Mouse (Mus musculus): ENCODE results near the gene Gm26566. TPM values are rescaled to one million over a fixed set of nuclear protein-coding genes. Genes with fewer than 3 reads are reported as not detected.

The Gm26566 gene
- total and polyA plus RNA-seq, 2 experiments from 2014 or later = 0.71 to 1.3 TPM

DNA sequence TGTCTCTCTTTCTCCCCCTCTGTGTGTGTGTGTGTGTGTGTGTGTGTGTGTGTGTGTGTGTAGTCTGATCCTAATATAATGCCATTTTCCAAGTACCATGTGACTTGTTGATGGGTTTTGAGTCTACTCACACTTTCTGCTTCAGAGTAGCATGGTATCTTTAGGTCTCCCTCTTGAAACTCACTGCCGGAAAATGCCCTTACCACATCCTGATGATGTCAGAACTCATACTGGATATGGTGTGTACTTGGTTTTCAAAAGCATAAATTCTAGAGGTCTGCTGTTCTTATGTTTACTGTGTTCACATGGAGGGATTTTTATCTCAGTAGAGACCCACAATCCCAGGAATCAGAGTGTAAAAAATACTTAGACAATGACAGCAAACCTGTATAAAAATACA is 29.1 kb upstream of the Gm26566 start:
- DNase-seq (ENCODE audit: low spot score) (no peak), ATAC-seq (ENCODE audit: low FRiP score) (no peak)
- Histone ChIP-seq H3K4me1 (ENCODE audit: insufficient read depth, low read length) (no peaks in the 10 kb centered on the region), H3K27ac (ENCODE audit: low read depth, low read length) (no peak overlapping the region), H3K9me3 (ENCODE audit: low read length) (no peaks in the 10 kb centered on the region), H3K36me3 (ENCODE audit: insufficient read depth, low read length) (no peaks in the 10 kb centered on the region), H3K4me2 (ENCODE audit: low read depth, low read length, poor library complexity, severe bottlenecking) (no peak overlapping the region), H3K9ac (replicated peaks; ENCODE audit: low read length, poor library complexity, severe bottlenecking) (no peak overlapping the region), H3K4me3 (ENCODE audit: low read depth, low read length) (no peak overlapping the region), H3K27me3 (ENCODE audit: insufficient read depth, low read length) (0 out of 2 replicates have a peak, but pooled peaks cover 3% of the 10 kb centered on the region)
- 94% methylated on average over 1 of the region's 1 CpGs for WGBS
- TF ChIP-seq CTCF (IDR thresholded peaks at IDR 0.05) = no peak

DNA sequence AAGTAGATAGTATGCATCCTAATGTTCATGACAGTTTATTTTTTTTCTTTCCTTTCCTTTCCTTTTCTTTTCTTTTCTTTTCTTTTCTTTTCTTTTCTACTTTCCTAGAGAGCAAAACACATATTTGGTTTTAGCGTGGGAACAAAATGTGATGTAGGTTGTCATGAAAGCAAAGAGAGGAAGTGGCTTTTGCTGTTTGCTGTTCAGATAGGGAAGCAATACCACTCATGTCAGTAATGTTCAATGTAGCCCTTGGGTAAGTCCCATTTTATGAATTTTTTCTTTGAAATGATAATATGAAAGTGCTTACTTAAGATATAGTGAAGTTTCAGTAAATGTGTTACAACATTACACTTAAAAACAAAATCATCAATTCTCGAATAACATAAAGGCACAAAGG is 28.2 kb upstream of the Gm26566 start:
- Histone ChIP-seq H3K4me2 (ENCODE audit: low read depth, low read length, poor library complexity, severe bottlenecking) (no peak overlapping the region), H3K4me3 (ENCODE audit: low read depth, low read length) (no peak overlapping the region), H3K27ac (ENCODE audit: low read depth, low read length) (no peak overlapping the region), H3K36me3 (ENCODE audit: insufficient read depth, low read length) (no peaks in the 10 kb centered on the region), H3K4me1 (ENCODE audit: insufficient read depth, low read length) (no peaks in the 10 kb centered on the region), H3K9ac (replicated peaks; ENCODE audit: low read length, poor library complexity, severe bottlenecking) (no peak overlapping the region), H3K9me3 (ENCODE audit: low read length) (no peaks in the 10 kb centered on the region), H3K27me3 (ENCODE audit: insufficient read depth, low read length) (0 out of 2 replicates have a peak, but pooled peaks cover 3% of the 10 kb centered on the region)
- no peak for TF ChIP-seq CTCF (IDR thresholded peaks at IDR 0.05)
- no peak for ATAC-seq (ENCODE audit: low FRiP score)
- no peak for DNase-seq (ENCODE audit: low spot score)
- WGBS = 85% methylated on average over 2 of the region's 2 CpGs

DNA sequence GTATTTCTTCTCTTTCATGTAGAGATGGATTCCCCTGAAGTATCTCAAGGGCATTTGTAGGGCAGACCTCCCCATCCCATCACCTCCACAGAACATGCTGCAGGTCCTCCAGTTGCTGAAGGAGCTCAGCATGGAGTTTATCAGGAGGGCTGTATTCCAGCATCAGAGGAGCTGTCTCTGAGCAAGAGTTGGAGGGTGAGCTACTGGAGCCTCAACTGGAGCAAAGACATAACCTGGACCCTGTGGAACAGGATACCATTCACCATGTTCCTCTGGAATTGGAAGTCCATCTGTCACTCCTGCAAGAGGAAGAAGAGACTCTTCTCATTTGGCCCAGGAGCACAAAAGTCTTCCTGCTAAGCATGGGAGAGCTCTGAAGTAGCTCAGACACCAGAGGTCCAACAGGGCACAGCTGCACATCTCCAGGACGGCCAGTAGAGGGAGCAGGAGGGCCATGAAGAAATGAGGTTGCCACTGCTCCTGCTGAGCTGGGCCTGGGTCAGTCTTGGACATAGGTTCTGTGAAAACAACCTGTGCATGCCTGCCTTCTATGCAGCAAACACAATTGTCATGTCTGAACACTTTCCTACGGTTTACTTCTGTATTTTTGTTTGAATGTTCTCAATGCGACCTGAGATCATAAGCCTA is 25.2 kb upstream of the Gm26566 start:
- TF ChIP-seq CTCF (IDR thresholded peaks at IDR 0.05) = peak; percentile 97
- Histone ChIP-seq H3K4me1 (ENCODE audit: insufficient read depth, low read length) (no peaks in the 10 kb centered on the region), H3K36me3 (ENCODE audit: insufficient read depth, low read length) (no peaks in the 10 kb centered on the region), H3K4me3 (ENCODE audit: low read depth, low read length) (no peak overlapping the region), H3K9me3 (ENCODE audit: low read length) (no peaks in the 10 kb centered on the region), H3K9ac (replicated peaks; ENCODE audit: low read length, poor library complexity, severe bottlenecking) (no peak overlapping the region), H3K27me3 (ENCODE audit: insufficient read depth, low read length) (0 out of 2 replicates have a peak, but pooled peaks cover 3% of the 10 kb centered on the region), H3K27ac (ENCODE audit: low read depth, low read length) (no peak overlapping the region), H3K4me2 (ENCODE audit: low read depth, low read length, poor library complexity, severe bottlenecking) (no peak overlapping the region)
- 23% methylated on average over 3 of the region's 3 CpGs for whole genome bisulfite sequencing
- DNase-seq (ENCODE audit: low spot score) (peak; percentile 78), ATAC-seq (ENCODE audit: low FRiP score) (0 out of 2 replicates have a peak, but pooled peaks have one; percentile 63)

DNA sequence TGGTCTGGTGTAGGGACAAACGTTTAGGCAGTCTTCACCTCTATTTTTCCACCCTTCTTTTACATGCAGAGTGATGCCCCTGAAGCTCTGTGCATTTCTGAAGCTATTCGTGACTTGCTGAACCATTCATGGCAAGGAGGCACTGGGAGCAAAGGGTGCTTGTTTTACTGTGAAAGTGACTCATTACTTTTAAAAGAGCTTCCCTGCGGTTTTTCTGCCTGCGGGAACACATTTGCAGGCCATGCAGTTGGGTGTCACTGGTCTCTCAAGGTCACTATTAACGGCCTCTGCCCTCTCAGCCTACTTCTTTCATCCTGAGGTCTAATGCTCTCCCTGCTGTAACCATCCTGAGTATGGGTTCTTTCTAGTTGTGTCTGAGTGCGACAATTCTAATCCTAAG is 24.5 kb upstream of the Gm26566 start:
- 0 out of 2 replicates have a peak, but pooled peaks cover 3% of the 10 kb centered on the region for H3K27me3 ChIP-seq (ENCODE audit: insufficient read depth, low read length)
- WGBS = 71% methylated on average over 6 of the region's 6 CpGs
- H3K4me2 ChIP-seq (ENCODE audit: low read depth, low read length, poor library complexity, severe bottlenecking) = no peak overlapping the region
- no peak overlapping the region for H3K27ac ChIP-seq (ENCODE audit: low read depth, low read length)
- TF ChIP-seq CTCF (IDR thresholded peaks at IDR 0.05) = no peak
- no peaks in the 10 kb centered on the region for H3K36me3 ChIP-seq (ENCODE audit: insufficient read depth, low read length)
- H3K4me3 ChIP-seq (ENCODE audit: low read depth, low read length) = no peak overlapping the region
- H3K9ac ChIP-seq (replicated peaks; ENCODE audit: low read length, poor library complexity, severe bottlenecking) = no peak overlapping the region
- H3K9me3 ChIP-seq (ENCODE audit: low read length) = no peaks in the 10 kb centered on the region
- no peaks in the 10 kb centered on the region for H3K4me1 ChIP-seq (ENCODE audit: insufficient read depth, low read length)
- DNase-seq (ENCODE audit: low spot score) = no peak
- ATAC-seq (ENCODE audit: low FRiP score) = no peak

DNA sequence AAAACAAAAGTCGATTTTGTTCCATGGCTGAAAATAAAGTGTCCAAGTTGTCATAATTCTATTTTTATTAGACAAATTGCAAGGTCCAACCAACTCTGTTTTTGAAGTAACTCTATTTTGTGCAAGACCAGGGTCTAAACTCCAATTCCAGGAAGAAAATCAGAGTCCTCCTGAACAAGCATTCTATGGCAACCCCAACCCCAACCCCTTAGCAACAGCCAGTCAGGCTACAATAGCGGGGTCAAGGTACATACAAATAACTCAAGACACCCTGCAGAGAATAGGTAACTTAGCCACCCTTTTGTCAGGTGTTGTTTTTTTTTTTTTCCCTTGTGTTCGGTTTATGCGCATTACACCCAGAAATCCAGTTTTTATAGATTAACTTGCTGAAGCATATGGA is 23.9 kb upstream of the Gm26566 start:
- 81% methylated on average over 4 of the region's 4 CpGs for WGBS

DNA sequence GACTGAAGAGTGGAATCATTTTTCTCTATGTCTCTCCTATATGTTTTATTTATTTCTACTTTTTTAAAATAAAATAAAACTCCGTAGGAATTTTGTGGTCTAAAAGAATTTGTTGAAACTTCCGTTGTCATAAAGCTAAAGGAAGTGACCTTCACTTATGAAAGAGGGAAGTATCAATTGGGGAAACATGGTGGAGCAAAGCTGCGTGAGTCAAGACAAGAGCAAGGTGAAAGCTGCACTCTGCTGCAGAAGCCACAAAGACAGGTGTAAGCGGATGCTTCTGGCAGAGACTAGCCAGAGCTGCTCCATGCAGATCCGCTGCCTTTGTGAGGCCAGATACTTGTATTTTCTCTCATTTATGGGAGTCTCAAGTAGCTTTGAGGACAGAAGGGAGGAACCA is 22.8 kb upstream of the Gm26566 start:
- Histone ChIP-seq H3K4me3 (ENCODE audit: low read depth, low read length) (no peak overlapping the region), H3K27ac (ENCODE audit: low read depth, low read length) (no peak overlapping the region), H3K4me1 (ENCODE audit: insufficient read depth, low read length) (no peaks in the 10 kb centered on the region), H3K4me2 (ENCODE audit: low read depth, low read length, poor library complexity, severe bottlenecking) (no peak overlapping the region), H3K9ac (replicated peaks; ENCODE audit: low read length, poor library complexity, severe bottlenecking) (no peak overlapping the region), H3K9me3 (ENCODE audit: low read length) (no peaks in the 10 kb centered on the region), H3K27me3 (ENCODE audit: insufficient read depth, low read length) (0 out of 2 replicates have a peak, but pooled peaks cover 3% of the 10 kb centered on the region), H3K36me3 (ENCODE audit: insufficient read depth, low read length) (no peaks in the 10 kb centered on the region)
- no peak for ATAC-seq (ENCODE audit: low FRiP score)
- TF ChIP-seq CTCF (IDR thresholded peaks at IDR 0.05) = no peak
- 82% methylated on average over 5 of the region's 5 CpGs for WGBS
- DNase-seq (ENCODE audit: low spot score) = no peak

More for the DNA sequence above, 23.9 kb upstream of the Gm26566 start:
- Histone ChIP-seq H3K9me3 (ENCODE audit: low read length) (no peaks in the 10 kb centered on the region), H3K36me3 (ENCODE audit: insufficient read depth, low read length) (no peaks in the 10 kb centered on the region), H3K27ac (ENCODE audit: low read depth, low read length) (no peak overlapping the region), H3K9ac (replicated peaks; ENCODE audit: low read length, poor library complexity, severe bottlenecking) (no peak overlapping the region), H3K4me3 (ENCODE audit: low read depth, low read length) (no peak overlapping the region), H3K4me1 (ENCODE audit: insufficient read depth, low read length) (no peaks in the 10 kb centered on the region), H3K27me3 (ENCODE audit: insufficient read depth, low read length) (0 out of 2 replicates have a peak, but pooled peaks cover 3% of the 10 kb centered on the region), H3K4me2 (ENCODE audit: low read depth, low read length, poor library complexity, severe bottlenecking) (no peak overlapping the region)
- TF ChIP-seq CTCF (IDR thresholded peaks at IDR 0.05) = no peak
- DNase-seq (ENCODE audit: low spot score) (no peak), ATAC-seq (ENCODE audit: low FRiP score) (no peak)
